Mouse (Mus musculus) heart, postnatal 10 days (tissue): ENCODE measurements around the gene Bsph2. TPM values are rescaled to one million over a fixed set of nuclear protein-coding genes. Genes with fewer than 3 reads are reported as not detected.

Source experiments
- DNase-seq, 2 experiments: peaks; one replicate each; pipeline ENCODE4 v3.0.0; 2021
- intact Hi-C: fragments of 180-260 bp; cut with DNase I; formaldehyde crosslinking; loops from one replicate; pipeline ENCODE4 v1.15.1; 2025
- total RNA-seq, 2 experiments: library from RNA; stranded (reverse); gene quantifications; 2 replicates each; pipeline ENCODE4 v1.2.3; 2021

Gene Bsph2
- not detected for total RNA-seq

GRCm38 (mm10) chr7:13570967-13571366 lies at the start of gene Bsph2:
TSS of gene Bsph2 (minus strand) at chr7:13571067.
- DNase-seq = no peak
- intact Hi-C loops = no loop called here

GRCm38 (mm10) chr7:13511539-13511938 lies 59.3 kb downstream of the Bsph2 start:
- intact Hi-C loops = loop anchor here (1.0 to 2.0 kb wide), 2 partner anchors 223 to 443 kb away; no protein-coding TSS in a partner anchor
- DNase-seq = peak; percentile 12 to 34

Other genes with a start within 250 kb of the Bsph2 start
- under 1 TPM; 0.17 to 0.32 TPM for gene Pla2g4c, start 246.4 kb downstream of the Bsph2 start, total RNA-seq
- not detected for gene Cabp5, start 172.9 kb downstream of the Bsph2 start, total RNA-seq
- not detected for gene Bsph1, start 120.2 kb downstream of the Bsph2 start, total RNA-seq
- not detected for gene Sult2a5, start 52.9 kb upstream of the Bsph2 start, total RNA-seq
- gene Sult2a2, start 162.4 kb upstream of the Bsph2 start, total RNA-seq = not detected